Mouse (Mus musculus): ENCODE results near the gene Alkbh8.
A peak's percentile ranks its signal among the peaks of the same experiment; 100 is the strongest.
"Not testable (repeated sequence)": the region's sequence is repeated elsewhere in the genome, so short reads cannot be mapped to it uniquely, and the experiment has no call there.

Gene Alkbh8

GRCm38 (mm10) chr9:3334962-3335767, at the start of gene Alkbh8:
TSS of gene Alkbh8 (plus strand) at chr9:3335140.
- DNase-seq (ENCODE audit: low spot score): peak; percentile 65

GRCm38 (mm10) chr9:3309292-3309836, 25.6 kb upstream of the Alkbh8 start:
- DNase-seq (ENCODE audit: low spot score): no peak

- DNase-seq (ENCODE audit: low spot score): no peak
Observed at GRCm38 (mm10) chr9:3310016-3310415, 24.9 kb upstream of the Alkbh8 start.

DNA sequence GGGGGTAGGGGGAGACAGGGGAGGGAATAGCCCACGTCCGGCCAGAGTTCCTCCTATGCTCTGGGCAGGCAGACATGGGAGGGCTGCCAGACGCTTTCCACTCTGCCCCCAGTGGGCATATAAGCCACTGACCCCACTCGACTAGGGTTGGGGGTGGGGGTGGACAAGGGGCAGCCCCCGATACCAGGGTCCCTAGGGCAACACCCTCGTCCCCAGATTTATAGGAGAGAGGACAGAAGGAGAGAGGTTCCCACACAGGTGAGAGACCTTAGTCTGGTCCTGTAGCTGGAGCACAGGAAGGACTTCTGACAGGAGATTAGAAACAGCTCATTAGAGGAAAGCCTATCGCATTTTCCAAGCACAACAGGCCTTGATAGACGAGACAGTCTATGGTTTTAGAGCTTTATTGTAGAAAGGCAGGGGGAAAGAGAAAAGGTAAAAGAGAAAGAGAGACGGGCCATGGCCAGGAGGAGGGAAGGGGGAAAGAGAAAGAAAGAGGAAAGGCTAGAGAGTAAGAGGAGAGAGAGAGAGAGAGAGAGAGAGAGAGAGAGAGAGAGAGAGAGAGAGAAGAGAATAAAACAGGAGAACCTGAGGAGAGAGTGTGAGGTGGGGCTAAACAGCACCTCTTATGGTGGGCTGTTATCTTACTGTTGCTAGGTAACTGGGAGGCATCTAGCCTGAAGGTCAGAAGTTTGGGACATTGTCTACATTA, 7.4 kb upstream of the Alkbh8 start:
- not testable (repeated sequence) for DNase-seq (ENCODE audit: low spot score)

DNA sequence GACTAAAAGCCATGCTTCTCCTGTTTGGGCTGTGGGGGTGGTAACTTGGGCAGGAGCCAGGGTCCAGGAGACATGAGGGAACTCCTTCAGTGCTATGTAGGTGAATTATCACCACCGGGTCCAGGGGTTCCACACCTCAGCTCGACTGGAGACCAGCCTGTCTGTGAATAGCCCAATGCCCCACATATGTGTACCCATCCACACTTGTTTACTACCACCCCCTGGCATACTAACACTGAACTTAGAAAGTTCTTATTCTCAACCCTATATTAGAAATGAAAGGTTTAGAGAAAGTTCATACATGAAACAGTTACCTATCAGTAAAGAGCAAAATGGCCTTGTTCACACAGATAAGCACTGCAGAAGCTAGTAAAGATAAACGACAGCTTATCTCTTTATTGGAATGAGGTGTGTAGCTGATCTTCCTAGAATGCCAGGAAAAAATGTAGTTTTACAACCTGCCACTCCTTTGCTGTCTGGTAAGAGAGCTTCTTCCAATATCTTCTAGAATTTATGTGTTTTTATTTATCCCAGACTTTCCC, 6.8 kb upstream of the Alkbh8 start:
- peak; percentile 42 for DNase-seq (ENCODE audit: low spot score)

GRCm38 (mm10) chr9:3330319-3330718, 4.6 kb upstream of the Alkbh8 start:
- DNase-seq (ENCODE audit: low spot score): no peak

DNA sequence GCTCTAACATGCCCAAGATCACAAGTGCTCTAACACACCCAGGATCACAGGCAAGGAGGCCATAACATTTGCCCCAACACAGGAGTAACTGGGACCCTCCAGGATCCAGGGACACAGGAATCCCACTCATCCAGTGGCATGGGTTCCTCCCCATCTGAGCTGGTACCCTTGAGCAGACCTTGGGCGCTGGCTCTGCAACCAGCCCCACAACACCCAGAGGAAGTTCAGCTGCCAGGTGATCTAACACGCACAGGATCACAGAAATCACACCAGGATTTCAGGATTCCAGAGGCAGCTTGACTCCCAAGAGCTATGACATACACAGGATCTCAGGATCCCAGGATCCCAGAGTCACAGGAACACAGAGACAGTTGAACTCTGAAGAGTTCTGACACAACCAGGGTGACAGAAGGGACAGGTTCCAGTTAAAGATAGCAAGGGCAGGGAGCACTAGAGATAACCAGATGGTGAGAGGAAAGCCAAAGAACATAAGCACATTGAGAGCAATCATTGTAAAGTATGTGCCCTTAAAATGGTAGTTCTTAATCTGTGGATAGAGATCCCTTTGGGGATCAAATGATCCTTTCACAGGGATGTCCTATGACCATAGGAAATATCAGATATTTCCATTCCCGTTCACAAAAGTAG, 4.1 kb upstream of the Alkbh8 start:
- DNase-seq (ENCODE audit: low spot score): peak; percentile 21

DNA sequence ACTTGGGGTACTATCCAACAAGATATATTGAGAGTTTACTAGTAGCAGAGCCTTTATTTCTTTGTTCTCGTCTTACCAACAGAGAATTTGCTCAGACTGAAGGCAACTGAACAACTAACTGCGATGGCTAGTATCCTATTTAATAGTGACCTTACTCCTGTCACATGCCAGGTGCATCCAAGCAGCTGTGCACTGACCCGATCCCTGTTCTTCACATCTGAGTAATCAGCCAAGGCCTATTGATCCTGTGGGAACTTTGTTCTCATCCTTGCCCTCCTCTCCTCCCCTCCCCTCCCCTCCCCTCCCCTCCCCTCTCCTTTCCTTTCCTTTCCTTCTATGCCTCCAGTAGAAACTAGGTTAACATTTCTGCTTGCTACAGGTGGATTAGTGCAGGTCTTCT, 1.7 kb downstream of the Alkbh8 start:
- no peak for DNase-seq (ENCODE audit: low spot score)

DNA sequence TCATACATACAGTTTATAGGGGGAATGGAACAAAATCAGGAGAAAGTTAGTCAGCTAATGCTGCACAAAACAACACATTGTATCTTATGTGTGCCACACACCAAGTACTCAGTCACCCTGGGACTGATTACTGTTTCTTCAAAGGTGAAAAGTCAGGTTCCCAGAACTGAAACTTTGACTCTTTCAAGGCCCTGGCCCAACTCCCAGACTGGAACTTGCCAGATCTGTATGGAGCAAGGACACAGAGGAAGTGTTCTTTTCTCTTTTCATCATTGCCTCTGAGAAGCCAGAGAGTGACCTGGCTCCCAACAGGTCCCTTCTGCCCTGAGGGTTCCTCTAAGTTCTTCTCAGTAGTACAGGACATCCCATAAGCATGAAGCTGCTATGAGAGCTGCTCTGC, 10.2 kb downstream of the Alkbh8 start:
- DNase-seq (ENCODE audit: low spot score): no peak

DNA sequence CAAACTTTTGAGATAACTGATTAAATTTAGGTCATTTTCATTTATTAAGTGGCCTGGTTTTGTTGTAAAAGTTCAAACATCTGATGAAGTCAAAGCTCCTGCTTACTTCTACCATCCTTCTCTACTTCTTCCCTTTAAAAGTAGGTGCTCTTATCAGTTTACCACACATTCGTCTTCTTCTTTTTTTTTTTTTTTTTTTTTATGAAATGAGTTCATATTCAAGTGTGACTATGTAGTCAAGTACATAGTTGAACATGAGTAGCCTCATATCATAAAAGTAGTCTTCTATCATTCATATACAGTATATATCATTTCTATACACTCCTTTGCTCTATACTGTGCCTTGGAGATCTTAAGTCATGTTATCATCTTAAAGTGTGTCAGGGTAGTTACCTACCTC, 11.0 kb downstream of the Alkbh8 start:
- DNase-seq (ENCODE audit: low spot score): no peak

DNA sequence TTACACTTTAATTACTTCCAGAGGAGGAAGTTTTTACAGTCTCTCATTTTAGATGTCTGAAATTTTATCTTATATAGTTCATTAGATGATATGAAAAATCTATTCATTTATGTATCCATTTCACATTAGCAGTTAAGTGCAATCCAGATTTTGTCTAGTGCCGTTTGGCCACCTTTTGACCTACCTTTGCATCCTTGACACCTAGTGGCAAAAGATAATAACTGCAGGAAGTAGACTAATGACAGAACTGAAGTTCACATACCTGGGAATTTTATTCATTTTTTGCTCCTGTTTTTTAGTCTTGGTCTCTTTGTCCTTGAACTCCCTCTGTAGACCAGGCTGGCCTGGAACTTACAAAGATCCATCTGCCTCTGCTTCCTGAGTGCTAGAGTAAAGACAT, 15.1 kb downstream of the Alkbh8 start:
- no peak for DNase-seq (ENCODE audit: low spot score)

DNA sequence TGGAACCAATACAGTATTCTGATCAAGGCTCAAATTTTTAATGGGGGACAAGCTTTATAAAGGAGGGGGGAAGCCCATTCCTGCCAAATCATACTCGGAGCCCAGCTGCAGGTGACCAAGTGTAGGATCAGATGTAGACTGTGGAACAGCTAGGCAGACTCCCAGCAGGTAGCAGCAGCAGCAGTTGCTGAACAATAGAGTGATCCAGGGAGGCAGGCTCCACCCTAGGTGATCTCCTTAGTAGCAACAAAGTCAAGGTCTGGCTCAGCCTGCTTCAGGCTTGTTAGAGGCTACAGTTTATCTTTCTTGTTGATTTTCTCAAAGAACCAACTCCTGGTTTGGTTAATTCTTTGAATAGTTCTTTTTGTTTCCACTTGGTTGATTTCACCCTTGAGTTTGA, 41.4 kb downstream of the Alkbh8 start:
- not testable (repeated sequence) for DNase-seq (ENCODE audit: low spot score)

GRCm38 (mm10) chr9:3403251-3404208, 68.6 kb downstream of the Alkbh8 start, which contains the start of gene Cwf19l2:
TSS of gene Cwf19l2 (plus strand) at chr9:3403592.
- peak; percentile 77 for DNase-seq (ENCODE audit: low spot score)

GRCm38 (mm10) chr9:3404372-3404771, 69.4 kb downstream of the Alkbh8 start:
- DNase-seq (ENCODE audit: low spot score): no peak

DNA sequence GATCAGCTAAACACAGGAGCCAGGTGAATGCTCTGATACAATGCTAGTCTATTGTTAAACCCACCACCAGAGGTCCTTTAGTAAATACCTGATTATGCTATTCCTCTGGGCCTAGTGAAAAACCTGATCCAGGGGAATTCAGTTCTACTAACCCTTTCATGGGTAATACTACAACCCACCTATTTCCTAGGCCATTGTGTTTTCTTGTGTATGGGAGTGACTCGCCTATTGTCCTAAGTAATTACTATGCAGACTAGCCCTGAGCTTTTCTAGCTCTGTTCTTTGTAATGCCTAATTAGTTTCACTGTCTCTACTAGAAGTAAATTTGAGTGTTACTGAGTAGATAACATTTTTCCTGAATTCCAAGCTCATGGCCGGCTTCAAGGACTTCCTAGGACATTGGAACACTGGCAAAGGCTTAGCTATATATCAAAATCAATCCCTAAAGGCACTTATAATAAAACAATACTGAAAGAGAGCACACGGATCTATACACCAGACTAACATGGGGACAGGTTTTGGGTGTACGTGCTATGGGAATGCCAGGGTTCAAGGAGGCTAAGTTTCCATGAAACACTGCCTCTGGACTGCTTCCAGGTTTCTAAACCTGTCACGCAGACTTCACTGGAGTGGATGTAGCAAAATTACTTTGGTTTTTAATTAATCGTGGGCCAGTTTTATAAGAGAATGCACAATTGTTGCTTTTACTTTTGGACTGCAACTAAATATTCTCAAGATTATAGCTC, 104.8 kb downstream of the Alkbh8 start:
- DNase-seq (ENCODE audit: low spot score): not testable (repeated sequence)
